Mouse (Mus musculus) naive thymus-derived CD4-positive, alpha-beta T cell, adult 5 months (primary cell): ENCODE measurements around the gene Psmc6. TPM values are rescaled to one million over a fixed set of nuclear protein-coding genes. Genes with fewer than 3 reads are reported as not detected.

Source experiments
- polyA plus RNA-seq: library from polyadenylated mRNA; unstranded; fragments of 100-300 nt; shearing (Covaris generic); gene quantifications from one replicate; pipeline ENCODE4 v1.2.1, GENCODE M21; 2017

The Psmc6 gene
- polyA plus RNA-seq, result 117 TPM

DNA sequence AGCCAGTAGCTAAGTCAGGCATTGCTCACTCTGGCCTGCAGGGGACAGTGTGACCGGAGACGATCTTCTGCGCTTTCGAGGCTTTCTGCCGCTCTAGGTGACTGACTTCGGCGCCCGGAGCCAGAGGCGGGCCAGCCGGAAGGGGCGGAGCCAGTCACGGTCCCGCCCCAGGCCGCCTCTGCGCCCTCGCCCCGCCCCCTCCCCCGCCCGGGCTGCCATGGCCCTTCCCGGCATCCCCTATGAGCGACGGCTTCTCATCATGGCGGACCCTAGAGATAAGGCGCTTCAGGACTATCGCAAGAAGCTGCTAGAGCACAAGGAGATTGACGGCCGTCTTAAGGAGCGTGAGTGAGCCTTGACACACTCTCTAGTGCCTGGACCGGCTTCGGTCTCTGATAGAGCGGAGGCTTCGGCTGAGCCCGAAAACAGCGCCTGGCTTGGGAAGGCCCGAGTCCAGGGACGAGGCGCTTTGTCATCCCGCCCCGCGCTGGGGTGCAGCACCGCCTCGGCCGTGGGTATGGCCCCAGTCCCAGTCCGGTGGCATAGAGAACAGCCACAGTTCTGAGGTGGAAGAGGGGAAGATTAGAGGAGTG, at the start of gene Psmc6:
Gene Psmc6 (plus strand): TSS at position 200 of the 593 bp plus-strand sequence.

DNA sequence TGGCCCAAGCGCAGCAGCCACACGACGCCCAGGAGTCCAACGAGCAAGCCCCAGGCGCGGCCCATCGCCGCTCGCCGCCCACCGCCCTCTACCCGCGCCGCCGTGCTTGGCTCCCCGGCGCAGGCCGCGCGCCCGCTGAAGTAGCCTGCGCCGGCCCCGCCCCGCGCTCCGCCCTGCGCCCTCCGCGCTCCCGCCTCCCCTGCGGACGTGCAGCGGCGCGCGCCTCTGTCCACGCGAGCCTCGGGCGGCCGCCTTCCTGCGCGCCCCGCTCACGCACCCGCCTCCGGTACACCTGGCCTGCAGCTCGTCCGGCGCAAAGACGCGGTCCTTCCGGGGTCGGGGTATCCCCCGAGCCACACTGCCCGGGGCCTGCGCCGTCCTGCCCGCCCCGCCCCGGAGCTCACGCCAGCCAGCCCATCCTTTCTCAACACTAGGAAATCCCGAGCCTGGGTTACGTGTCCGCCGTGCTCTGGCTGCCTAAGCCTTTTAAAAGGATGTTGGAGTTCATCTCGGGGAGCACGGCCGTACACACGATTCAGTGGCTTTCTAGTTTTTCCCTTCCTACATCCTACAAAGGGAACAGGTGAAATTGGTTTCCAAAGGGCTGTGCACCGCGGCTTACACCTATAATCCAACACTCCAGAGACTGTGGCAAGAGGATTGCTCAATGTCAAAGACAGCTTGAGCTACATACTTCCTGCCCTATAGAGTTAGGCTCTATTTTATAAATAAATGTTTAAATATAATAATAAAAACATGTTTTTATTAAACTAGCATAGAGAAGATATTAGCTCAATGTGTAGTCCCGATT, 11.0 kb upstream of the Psmc6 start, which contains the start of gene Ero1l:
Gene Ero1l (minus strand): TSS at position 346 of the 811 bp plus-strand sequence.

GRCm38 (mm10) chr14:45350931-45351859, 21.6 kb downstream of the Psmc6 start, which contains the start of gene Styx:
Styx (plus strand) TSS chr14:45351093.

Other genes with a start within 250 kb of the Psmc6 start
- 2.3 TPM for gene Gpr137c, start 110.1 kb upstream of the Psmc6 start, polyA plus RNA-seq
- 14.0 TPM for gene Txndc16, start 109.5 kb upstream of the Psmc6 start, polyA plus RNA-seq
- 61.7 TPM for gene Ero1l, start 11.0 kb upstream of the Psmc6 start, polyA plus RNA-seq
- gene Styx, start 21.3 kb downstream of the Psmc6 start, polyA plus RNA-seq, result 9.6 TPM
- gene Gnpnat1, start 75.1 kb downstream of the Psmc6 start, polyA plus RNA-seq, result 41.2 TPM
- not detected for gene Fermt2, start 200.3 kb downstream of the Psmc6 start, polyA plus RNA-seq